27 mouse cellular contexts compared by ENCODE assay signal in the genomic region with DNA sequence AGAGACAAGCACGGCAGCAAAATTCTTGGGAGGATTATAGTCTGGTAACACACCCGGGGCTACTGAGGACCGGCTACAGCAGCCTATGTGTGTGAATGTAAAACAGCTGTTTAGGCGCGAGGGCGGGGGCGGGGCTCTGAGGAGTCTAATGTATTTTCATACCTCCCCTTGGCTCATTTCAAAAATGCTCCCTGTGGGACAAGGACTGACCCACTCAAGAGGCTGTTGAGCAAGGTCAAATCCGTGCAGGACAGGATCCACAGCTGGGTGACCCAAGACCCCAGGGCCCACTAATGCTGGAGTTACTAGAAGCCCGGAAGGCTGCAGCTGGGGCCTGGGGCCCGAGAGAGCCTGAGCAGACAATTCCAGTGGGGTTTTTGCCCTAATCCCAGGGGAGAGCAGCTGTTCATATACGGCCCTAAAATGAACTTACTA. TPM values are rescaled to one million over a fixed set of nuclear protein-coding genes. Genes with fewer than 3 reads are reported as not detected.
A peak's percentile ranks its signal among the peaks of the same experiment; 100 is the strongest.
DNase-seq lines count a peak whose midpoint lies in the region; ATAC-seq and TF ChIP-seq lines count a peak whose summit lies in the region.
"Had no signal": no experiment of that assay in that cellular context is flagged by ENCODE, and none has a peak within 500 bp of the region (broad histone marks: within the 10 kb centered on the region; RNA-seq: fewer than 3 reads in every experiment).

No protein-coding gene starts in this region.

- no peak for DNase-seq in kidney, adult 18-20 months
- DNase-seq in lung, postnatal 0 days (ENCODE audit: low spot score): peak; percentile 26
- DNase-seq in lung, adult 18-20 months: no peak
- peak; percentile 29 for DNase-seq in embryonic facial prominence, embryonic 10.5 days (ENCODE audit: low spot score)
- no peak for DNase-seq in limb, embryonic 10.5 days (ENCODE audit: low spot score)
- DNase-seq in thymus, adult 2 months: no peak
- DNase-seq in cerebellum, postnatal 36 days: no peak
- DNase-seq: adrenal gland, adult 8-10 months; cerebellum, adult 9-10 months; gastrocnemius, postnatal 10 days; heart, adult 18-20 months; kidney, adult 11 months; kidney, postnatal 25 days; left cerebral cortex, postnatal 4 days; right cerebral cortex, postnatal 25 days had no signal

- H3K27ac ChIP-seq in kidney, embryonic 14.5 days (ENCODE audit: low read depth, low read length): no peak overlapping the region
- no peak overlapping the region for H3K27ac ChIP-seq in lung, postnatal 0 days (ENCODE audit: low read length)
- H3K27ac ChIP-seq in embryonic facial prominence, embryonic 10.5 days (replicated peaks): no peak overlapping the region; the same call in 1 of the 2 replicates
- H3K27ac ChIP-seq in limb, embryonic 10.5 days: peak overlapping the region; percentile 75
- H3K27ac ChIP-seq in thymus, adult 2 months (ENCODE audit: control insufficient read depth, insufficient read depth, low read length): no peak overlapping the region
- H3K27ac ChIP-seq: forebrain, embryonic 12.5 days; heart, embryonic 13.5 days; left cerebral cortex, adult 2 months; liver, embryonic 15.5 days; neural tube, embryonic 13.5 days had no signal

- ATAC-seq in kidney, embryonic 14.5 days (ENCODE audit: low FRiP score, low TSS enrichment): 0 out of 2 replicates have a peak, but pooled peaks have one; percentile 24
- ATAC-seq in lung, postnatal 0 days: peak; percentile 59
- ATAC-seq: hindbrain, embryonic 16.5 days had no signal

- peaks cover 9% of the 10 kb centered on the region; the same call in 1 of the 2 replicates for H3K4me1 ChIP-seq in kidney, embryonic 14.5 days (ENCODE audit: control insufficient read depth, insufficient read depth, low read length)
- no peaks in the 10 kb centered on the region for H3K4me1 ChIP-seq in lung, postnatal 0 days (ENCODE audit: insufficient read depth, low read depth, low read length)
- peaks cover 20% of the 10 kb centered on the region for H3K4me1 ChIP-seq in embryonic facial prominence, embryonic 10.5 days
- peaks cover 41% of the 10 kb centered on the region for H3K4me1 ChIP-seq in limb, embryonic 10.5 days
- no peaks in the 10 kb centered on the region for H3K4me1 ChIP-seq in thymus, adult 2 months (replicated peaks; ENCODE audit: control insufficient read depth, insufficient read depth, low read length)

- no peak overlapping the region for H3K4me2 ChIP-seq in kidney, embryonic 14.5 days (replicated peaks; ENCODE audit: low read depth, low read length)
- H3K4me2 ChIP-seq in lung, postnatal 0 days (replicated peaks; ENCODE audit: low read depth, low read length): no peak overlapping the region
- H3K4me2 ChIP-seq: forebrain, embryonic 12.5 days; heart, embryonic 13.5 days; liver, embryonic 15.5 days; neural tube, embryonic 13.5 days had no signal

- H3K36me3 ChIP-seq in kidney, embryonic 14.5 days (ENCODE audit: control insufficient read depth, insufficient read depth, low read length): no peaks in the 10 kb centered on the region
- H3K36me3 ChIP-seq in lung, postnatal 0 days (ENCODE audit: insufficient read depth, low read length): no peaks in the 10 kb centered on the region
- no peaks in the 10 kb centered on the region for H3K36me3 ChIP-seq in embryonic facial prominence, embryonic 10.5 days (replicated peaks)
- H3K36me3 ChIP-seq in limb, embryonic 10.5 days: no peaks in the 10 kb centered on the region
- no peaks in the 10 kb centered on the region for H3K36me3 ChIP-seq in thymus, adult 2 months (ENCODE audit: control insufficient read depth, insufficient read depth, low read length)
- H3K36me3 ChIP-seq: forebrain, embryonic 12.5 days; heart, embryonic 13.5 days; liver, embryonic 15.5 days; neural tube, embryonic 13.5 days had no signal

- H3K9me3 ChIP-seq in kidney, embryonic 14.5 days (ENCODE audit: control insufficient read depth, low read length): peaks cover 2% of the 10 kb centered on the region; the same call in 1 of the 2 replicates
- no peaks in the 10 kb centered on the region for H3K9me3 ChIP-seq in lung, postnatal 0 days (ENCODE audit: low read length)
- H3K9me3 ChIP-seq in embryonic facial prominence, embryonic 10.5 days: peaks cover 5% of the 10 kb centered on the region; the same call in 1 of the 2 replicates
- peaks cover 4% of the 10 kb centered on the region; the same call in 1 of the 2 replicates for H3K9me3 ChIP-seq in limb, embryonic 10.5 days (replicated peaks)
- H3K9me3 ChIP-seq: forebrain, embryonic 12.5 days had no signal

- TF ChIP-seq EP300 in lung, postnatal 0 days (IDR thresholded peaks at IDR 0.05): no peak

- WGBS in kidney, embryonic 14.5 days: 73% methylated on average over 11 of the region's 11 CpGs
- WGBS in lung, postnatal 0 days: 60% methylated on average over 11 of the region's 11 CpGs
- WGBS in embryonic facial prominence, embryonic 10.5 days: 68% methylated on average over 11 of the region's 11 CpGs
- WGBS in limb, embryonic 10.5 days: 73% methylated on average over 11 of the region's 11 CpGs
- 94% methylated on average over 11 of the region's 11 CpGs for WGBS in thymus, adult 2 months

- no peak overlapping the region for H3K9ac ChIP-seq in kidney, embryonic 14.5 days (ENCODE audit: low read depth, low read length)
- no peak overlapping the region for H3K9ac ChIP-seq in lung, postnatal 0 days (replicated peaks; ENCODE audit: low read depth)
- H3K9ac ChIP-seq: forebrain, embryonic 12.5 days; heart, embryonic 13.5 days; liver, embryonic 15.5 days; neural tube, embryonic 13.5 days had no signal

- TF ChIP-seq CTCF in lung, postnatal 0 days (IDR thresholded peaks at IDR 0.05): no peak
- TF ChIP-seq CTCF in thymus, adult 2 months (IDR thresholded peaks at IDR 0.05; ENCODE audit: borderline replicate concordance, control insufficient read depth, extremely low read depth, insufficient read depth, low read length, poor library complexity): no peak

- no peak for TF ChIP-seq POLR2A in thymus, adult 2 months (IDR thresholded peaks at IDR 0.05; ENCODE audit: control insufficient read depth, extremely low read depth, insufficient read depth, low read length, poor library complexity)

- H3K4me3 ChIP-seq in kidney, embryonic 14.5 days (ENCODE audit: low read length): no peak overlapping the region
- no peak overlapping the region for H3K4me3 ChIP-seq in lung, postnatal 0 days (ENCODE audit: low read depth, low read length)
- no peak overlapping the region for H3K4me3 ChIP-seq in embryonic facial prominence, embryonic 10.5 days
- H3K4me3 ChIP-seq in limb, embryonic 10.5 days: no peak overlapping the region
- H3K4me3 ChIP-seq in thymus, adult 2 months (ENCODE audit: control insufficient read depth, insufficient read depth, low read length): no peak overlapping the region
- H3K4me3 ChIP-seq: forebrain, embryonic 12.5 days; heart, embryonic 13.5 days; left cerebral cortex, adult 2 months; liver, embryonic 15.5 days; neural tube, embryonic 13.5 days had no signal

- no peaks in the 10 kb centered on the region for H3K27me3 ChIP-seq in kidney, embryonic 14.5 days (ENCODE audit: control insufficient read depth, insufficient read depth, low read length)
- no peaks in the 10 kb centered on the region for H3K27me3 ChIP-seq in lung, postnatal 0 days (replicated peaks; ENCODE audit: insufficient read depth, low read length)
- H3K27me3 ChIP-seq in embryonic facial prominence, embryonic 10.5 days (replicated peaks; ENCODE audit: low read depth, poor library complexity, severe bottlenecking): no peaks in the 10 kb centered on the region
- H3K27me3 ChIP-seq in limb, embryonic 10.5 days (ENCODE audit: low read depth, poor library complexity, severe bottlenecking): no peaks in the 10 kb centered on the region
- H3K27me3 ChIP-seq in thymus, adult 2 months (ENCODE audit: control insufficient read depth, insufficient read depth, low read length): no peaks in the 10 kb centered on the region
- H3K27me3 ChIP-seq: forebrain, embryonic 12.5 days; heart, embryonic 13.5 days; liver, embryonic 15.5 days; neural tube, embryonic 13.5 days had no signal

RNA-seq across cellular contexts. Expression of gene Katnal1, which starts 10.8 kb away (rescaled TPM):
- 7.7 and 13.3 TPM in 2 replicates for polyA plus RNA-seq in kidney, embryonic 14.5 days (2014; fragmentation: Nextera tagmentation; extraction: Ambion mirVana)
- polyA plus RNA-seq in lung, postnatal 0 days (2015; fragmentation: Nextera tagmentation; extraction: Ambion mirVana): 4.3 and 5.0 TPM in 2 replicates
- 19.9 and 20.2 TPM in 2 replicates for polyA plus RNA-seq in embryonic facial prominence, embryonic 10.5 days (2016; fragmentation: Nextera tagmentation; extraction: Ambion mirVana)
- polyA plus RNA-seq in limb, embryonic 10.5 days (2016; fragmentation: Nextera tagmentation; extraction: Ambion mirVana): 15.4 and 19.3 TPM in 2 replicates
- polyA plus RNA-seq in thymus, adult 2 months (2012; rRNA removed): 5.6 and 6.3 TPM in 2 replicates

RNA-seq across cellular contexts. Expression of gene Gm42791, which starts 55.0 kb away (rescaled TPM):
- polyA plus RNA-seq in kidney, embryonic 14.5 days (2014; fragmentation: Nextera tagmentation; extraction: Ambion mirVana): 0.47 TPM in 1 of 2 replicates, not detected in the other
- polyA plus RNA-seq in lung, postnatal 0 days (2015; fragmentation: Nextera tagmentation; extraction: Ambion mirVana): 0.78 and 1.2 TPM in 2 replicates
- 0.49 and 4.6 TPM in 2 replicates for polyA plus RNA-seq in embryonic facial prominence, embryonic 10.5 days (2016; fragmentation: Nextera tagmentation; extraction: Ambion mirVana)
- 0.85 TPM in 1 of 2 replicates, not detected in the other for polyA plus RNA-seq in limb, embryonic 10.5 days (2016; fragmentation: Nextera tagmentation; extraction: Ambion mirVana)
- not detected in 2 replicates for polyA plus RNA-seq in thymus, adult 2 months (2012; rRNA removed)
- polyA plus RNA-seq: C2C12; cortical plate, adult 2 months; frontal cortex, adult 2 months; liver, embryonic 15.5 days; spleen, adult 2 months; stomach, embryonic 14.5 days had no signal

Comparison
In these comparisons a context has a peak if more than half of its experiments do, and no peak if none do; other contexts are left out.
1. DNase-seq: peak in lung, postnatal 0 days (single experiment) and embryonic facial prominence, embryonic 10.5 days (single experiment); none in kidney, adult 18-20 months (single experiment), lung, adult 18-20 months (0 of 2), limb, embryonic 10.5 days (single experiment), thymus, adult 2 months (single experiment) and cerebellum, postnatal 36 days (0 of 2).